Mouse (Mus musculus): ENCODE measurements around the gene Srsf4. TPM values are rescaled to one million over a fixed set of nuclear protein-coding genes. Genes with fewer than 3 reads are reported as not detected.

Srsf4 gene
- polyA plus RNA-seq, 1 experiment from 2014 or later = 131 TPM

- DNase-seq (no peak), ATAC-seq (ENCODE audit: insufficient read depth) (no peak)
- peak overlapping the region; percentile 100 for H3K27ac ChIP-seq (ENCODE audit: low read depth)
- 3% methylated on average over 11 of the region's 11 CpGs for WGBS
- H3K4me1 ChIP-seq (ENCODE audit: insufficient read depth) = peaks cover 17% of the 10 kb centered on the region
- peak overlapping the region; percentile 97 for H3K4me3 ChIP-seq (ENCODE audit: low read depth, low read length)
- no peak for TF ChIP-seq CTCF (IDR thresholded peaks at IDR 0.05; ENCODE audit: low read depth)
- no peaks in the 10 kb centered on the region for H3K27me3 ChIP-seq (ENCODE audit: insufficient read depth, low read length)
- peak overlapping the region; percentile 86 for H3K4me2 ChIP-seq
- peak overlapping the region; percentile 100 for H3K9ac ChIP-seq
- no peaks in the 10 kb centered on the region for H3K9me3 ChIP-seq (ENCODE audit: low read depth, low read length)
- 0 out of 2 replicates have a peak, but pooled peaks cover 4% of the 10 kb centered on the region for H3K36me3 ChIP-seq (ENCODE audit: insufficient read depth)
Measured at GRCm38 (mm10) chr4:131874567-131874966, 1.1 kb downstream of the Srsf4 start.

DNA sequence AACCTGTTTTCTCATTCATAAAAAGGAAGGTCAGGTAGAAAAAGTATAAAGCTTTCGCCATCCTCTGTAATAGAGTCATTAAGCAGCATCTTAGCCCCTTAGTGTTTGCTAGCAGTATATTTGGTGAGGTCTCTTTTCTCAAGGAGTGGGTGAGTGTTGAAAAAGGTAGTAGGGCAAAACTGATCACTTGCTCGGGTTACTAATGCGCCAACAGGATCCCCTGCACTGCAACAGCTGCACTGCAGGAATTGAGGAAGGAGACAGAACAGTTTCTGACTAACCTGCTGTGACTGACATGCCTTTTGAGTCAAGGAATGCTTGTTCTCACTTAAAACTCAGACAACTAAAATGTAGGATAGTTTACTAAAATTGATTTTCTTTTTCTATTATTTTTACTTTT lies 1.8 kb downstream of the Srsf4 start:
- ATAC-seq (ENCODE audit: insufficient read depth) (no peak), DNase-seq (no peak)
- WGBS = 34% methylated on average over 3 of the region's 3 CpGs
- no peak for TF ChIP-seq CTCF (IDR thresholded peaks at IDR 0.05; ENCODE audit: low read depth)
- no peak overlapping the region for H3K27ac ChIP-seq (ENCODE audit: low read depth)
- H3K4me2 ChIP-seq = peak overlapping the region; percentile 86
- H3K36me3 ChIP-seq (ENCODE audit: insufficient read depth) = 0 out of 2 replicates have a peak, but pooled peaks cover 4% of the 10 kb centered on the region
- H3K27me3 ChIP-seq (ENCODE audit: insufficient read depth, low read length) = no peaks in the 10 kb centered on the region
- peak overlapping the region; percentile 100 for H3K9ac ChIP-seq
- peaks cover 17% of the 10 kb centered on the region for H3K4me1 ChIP-seq (ENCODE audit: insufficient read depth)
- H3K4me3 ChIP-seq (ENCODE audit: low read depth, low read length) = peak overlapping the region; percentile 97
- H3K9me3 ChIP-seq (ENCODE audit: low read depth, low read length) = no peaks in the 10 kb centered on the region

- Histone ChIP-seq H3K9me3 (ENCODE audit: low read depth, low read length) (no peaks in the 10 kb centered on the region), H3K36me3 (ENCODE audit: insufficient read depth) (0 out of 2 replicates have a peak, but pooled peaks cover 4% of the 10 kb centered on the region), H3K27ac (ENCODE audit: low read depth) (no peak overlapping the region), H3K4me3 (ENCODE audit: low read depth, low read length) (no peak overlapping the region), H3K4me1 (ENCODE audit: insufficient read depth) (peaks cover 17% of the 10 kb centered on the region), H3K9ac (no peak overlapping the region), H3K27me3 (ENCODE audit: insufficient read depth, low read length) (no peaks in the 10 kb centered on the region), H3K4me2 (peak overlapping the region; percentile 86; the same call in 1 of the 2 replicates)
- TF ChIP-seq CTCF (IDR thresholded peaks at IDR 0.05; ENCODE audit: low read depth) = no peak
- no peak for ATAC-seq (ENCODE audit: insufficient read depth)
- 41% methylated on average over 2 of the region's 2 CpGs for WGBS
- no peak for DNase-seq
Measured at GRCm38 (mm10) chr4:131876836-131877235, 3.4 kb downstream of the Srsf4 start.

DNA sequence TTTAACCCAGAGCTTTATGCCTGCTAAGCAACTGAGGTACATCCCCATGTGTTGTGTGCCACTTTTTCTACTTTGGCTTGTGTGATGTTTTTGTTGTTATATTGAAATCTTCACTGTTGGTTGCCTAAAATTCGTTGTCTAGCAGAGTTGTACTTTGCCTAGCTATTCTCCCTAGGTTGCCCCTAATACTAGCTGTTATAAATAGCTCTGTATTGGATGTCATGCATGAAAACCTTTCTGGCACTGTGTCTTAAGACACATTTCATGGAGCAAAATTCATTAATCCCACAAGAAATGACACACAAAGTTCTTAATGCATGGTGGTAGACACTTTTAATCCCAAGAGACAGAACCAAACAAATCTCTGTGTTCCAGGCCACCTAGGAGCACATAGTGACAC lies 6.3 kb downstream of the Srsf4 start:
- Histone ChIP-seq H3K9ac (no peak overlapping the region), H3K4me2 (no peak overlapping the region), H3K4me1 (ENCODE audit: insufficient read depth) (peaks cover 17% of the 10 kb centered on the region), H3K36me3 (ENCODE audit: insufficient read depth) (peaks cover 9% of the 10 kb centered on the region; the same call in 1 of the 2 replicates), H3K4me3 (ENCODE audit: low read depth, low read length) (no peak overlapping the region), H3K9me3 (ENCODE audit: low read depth, low read length) (no peaks in the 10 kb centered on the region), H3K27me3 (ENCODE audit: insufficient read depth, low read length) (no peaks in the 10 kb centered on the region), H3K27ac (ENCODE audit: low read depth) (no peak overlapping the region)
- 73% methylated on average over 1 of the region's 1 CpGs for WGBS
- DNase-seq (no peak), ATAC-seq (ENCODE audit: insufficient read depth) (no peak)
- no peak for TF ChIP-seq CTCF (IDR thresholded peaks at IDR 0.05; ENCODE audit: low read depth)

GRCm38 (mm10) chr4:131881306-131881705 lies 7.9 kb downstream of the Srsf4 start:
- H3K36me3 ChIP-seq (ENCODE audit: insufficient read depth) = peaks cover 22% of the 10 kb centered on the region
- no peak overlapping the region for H3K27ac ChIP-seq (ENCODE audit: low read depth)
- no peak overlapping the region for H3K4me2 ChIP-seq
- no peak overlapping the region for H3K9ac ChIP-seq
- H3K4me3 ChIP-seq (ENCODE audit: low read depth, low read length) = no peak overlapping the region
- ATAC-seq (ENCODE audit: insufficient read depth) (no peak), DNase-seq (no peak)
- H3K27me3 ChIP-seq (ENCODE audit: insufficient read depth, low read length) = no peaks in the 10 kb centered on the region
- 56% methylated on average over 7 of the region's 7 CpGs for WGBS
- H3K4me1 ChIP-seq (ENCODE audit: insufficient read depth) = peaks cover 11% of the 10 kb centered on the region
- H3K9me3 ChIP-seq (ENCODE audit: low read depth, low read length) = no peaks in the 10 kb centered on the region
- no peak for TF ChIP-seq CTCF (IDR thresholded peaks at IDR 0.05; ENCODE audit: low read depth)

DNA sequence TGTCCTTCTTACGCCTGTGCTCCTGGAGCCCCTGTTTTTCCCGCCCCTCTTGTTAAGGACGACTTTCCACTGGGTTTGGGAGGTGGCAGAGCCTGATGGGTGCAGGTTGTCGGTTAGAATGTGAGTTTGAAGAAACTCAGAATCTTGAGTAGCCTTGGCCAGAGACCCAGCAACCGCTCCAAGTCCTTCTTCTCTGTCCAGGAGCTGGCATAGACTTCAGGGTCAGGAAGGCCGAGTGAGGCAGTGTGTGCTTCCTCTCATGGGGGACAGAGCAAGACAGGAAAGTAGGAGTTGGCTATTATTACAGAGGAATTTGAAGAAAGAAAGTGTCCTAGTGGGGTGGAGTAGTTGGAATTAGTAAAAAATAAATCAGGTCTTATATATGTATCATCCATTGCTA lies 10.2 kb downstream of the Srsf4 start:
- no peak for TF ChIP-seq CTCF (IDR thresholded peaks at IDR 0.05; ENCODE audit: low read depth)
- no peak overlapping the region for H3K27ac ChIP-seq (ENCODE audit: low read depth)
- H3K4me1 ChIP-seq (ENCODE audit: insufficient read depth) = no peaks in the 10 kb centered on the region
- peaks cover 30% of the 10 kb centered on the region for H3K36me3 ChIP-seq (ENCODE audit: insufficient read depth)
- ATAC-seq (ENCODE audit: insufficient read depth) (no peak), DNase-seq (no peak)
- no peak overlapping the region for H3K4me3 ChIP-seq (ENCODE audit: low read depth, low read length)
- no peak overlapping the region for H3K4me2 ChIP-seq
- no peaks in the 10 kb centered on the region for H3K27me3 ChIP-seq (ENCODE audit: insufficient read depth, low read length)
- H3K9me3 ChIP-seq (ENCODE audit: low read depth, low read length) = no peaks in the 10 kb centered on the region
- 69% methylated on average over 6 of the region's 6 CpGs for WGBS
- no peak overlapping the region for H3K9ac ChIP-seq

- no peaks in the 10 kb centered on the region for H3K27me3 ChIP-seq (ENCODE audit: insufficient read depth, low read length)
- TF ChIP-seq CTCF (IDR thresholded peaks at IDR 0.05; ENCODE audit: low read depth) = no peak
- no peaks in the 10 kb centered on the region for H3K9me3 ChIP-seq (ENCODE audit: low read depth, low read length)
- H3K9ac ChIP-seq = no peak overlapping the region
- no peaks in the 10 kb centered on the region for H3K4me1 ChIP-seq (ENCODE audit: insufficient read depth)
- 79% methylated on average over 6 of the region's 6 CpGs for WGBS
- peaks cover 40% of the 10 kb centered on the region for H3K36me3 ChIP-seq (ENCODE audit: insufficient read depth)
- H3K4me2 ChIP-seq = no peak overlapping the region
- ATAC-seq (ENCODE audit: insufficient read depth) = no peak
- no peak overlapping the region for H3K27ac ChIP-seq (ENCODE audit: low read depth)
- H3K4me3 ChIP-seq (ENCODE audit: low read depth, low read length) = no peak overlapping the region
- DNase-seq = peak; percentile 34
Measured at GRCm38 (mm10) chr4:131885376-131885775, 12.0 kb downstream of the Srsf4 start.

- 73% methylated on average over 1 of the region's 1 CpGs for WGBS
- H3K4me3 ChIP-seq (ENCODE audit: low read depth, low read length) = no peak overlapping the region
- H3K4me2 ChIP-seq = no peak overlapping the region
- no peaks in the 10 kb centered on the region for H3K4me1 ChIP-seq (ENCODE audit: insufficient read depth)
- H3K27me3 ChIP-seq (ENCODE audit: insufficient read depth, low read length) = no peaks in the 10 kb centered on the region
- no peak overlapping the region for H3K27ac ChIP-seq (ENCODE audit: low read depth)
- no peak for TF ChIP-seq CTCF (IDR thresholded peaks at IDR 0.05; ENCODE audit: low read depth)
- peaks cover 69% of the 10 kb centered on the region for H3K36me3 ChIP-seq (ENCODE audit: insufficient read depth)
- no peak overlapping the region for H3K9ac ChIP-seq
- H3K9me3 ChIP-seq (ENCODE audit: low read depth, low read length) = no peaks in the 10 kb centered on the region
- no peak for DNase-seq
- ATAC-seq (ENCODE audit: insufficient read depth) = no peak
Measured at GRCm38 (mm10) chr4:131888564-131888963, 15.1 kb downstream of the Srsf4 start.

Measured in lung, embryonic 14.5 days (tissue).